Mouse (Mus musculus): ENCODE measurements at regions not wholly inside any gene's neighbourhood (a gene's known extent, or its start where the extent isn't known, plus 50 kb on each side); places are given as distances from the start of the nearest gene placed in this dataset.

DNA sequence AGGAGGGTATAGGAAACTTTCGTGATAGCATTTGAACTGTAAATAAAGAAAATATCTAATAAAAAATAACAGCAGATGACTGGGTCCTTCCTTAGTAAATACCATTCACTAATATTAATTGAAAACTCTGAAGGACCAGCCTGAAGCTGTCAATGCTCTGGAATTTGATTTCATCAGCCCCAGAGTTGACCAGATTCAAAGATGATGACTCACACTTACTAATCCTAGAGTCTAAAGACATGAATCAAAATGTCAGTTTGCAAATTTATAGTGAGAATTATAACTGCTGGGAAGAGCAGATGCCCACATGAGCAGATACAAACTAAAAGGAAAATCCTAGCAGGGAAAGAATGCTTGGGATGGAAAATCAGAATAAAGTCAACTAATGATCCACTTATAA lies 77.8 kb upstream of the Tac1 start:
- no peak for DNase-seq

GRCm38 (mm10) chr6:7494299-7494698 lies 60.4 kb upstream of the Tac1 start:
- DNase-seq = no peak

DNA sequence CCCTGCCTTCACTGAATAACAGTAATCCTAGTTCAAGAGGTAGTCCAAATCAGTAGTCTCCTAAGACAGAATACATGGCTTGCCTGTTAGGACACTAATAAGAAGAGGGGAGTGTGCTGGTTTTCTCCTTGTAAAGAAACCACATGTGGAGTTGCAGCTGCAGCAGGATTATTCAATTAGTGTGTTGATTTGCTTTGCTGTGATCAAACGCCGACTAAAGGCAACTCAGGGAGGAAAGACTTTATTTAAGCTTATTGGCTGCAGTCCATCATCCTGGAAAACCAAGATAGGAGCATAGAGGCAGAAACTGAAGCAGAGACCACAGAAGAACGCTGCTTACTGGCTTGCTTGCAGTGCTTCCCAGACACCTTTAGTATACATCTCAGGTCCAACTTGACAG lies 57.9 kb upstream of the Tac1 start:
- no peak for DNase-seq
